Mouse (Mus musculus): ENCODE measurements around the gene Slc25a22. TPM values are rescaled to one million over a fixed set of nuclear protein-coding genes. Genes with fewer than 3 reads are reported as not detected.

Gene Slc25a22
- polyA plus RNA-seq, 1 experiment, result 488 TPM

DNA sequence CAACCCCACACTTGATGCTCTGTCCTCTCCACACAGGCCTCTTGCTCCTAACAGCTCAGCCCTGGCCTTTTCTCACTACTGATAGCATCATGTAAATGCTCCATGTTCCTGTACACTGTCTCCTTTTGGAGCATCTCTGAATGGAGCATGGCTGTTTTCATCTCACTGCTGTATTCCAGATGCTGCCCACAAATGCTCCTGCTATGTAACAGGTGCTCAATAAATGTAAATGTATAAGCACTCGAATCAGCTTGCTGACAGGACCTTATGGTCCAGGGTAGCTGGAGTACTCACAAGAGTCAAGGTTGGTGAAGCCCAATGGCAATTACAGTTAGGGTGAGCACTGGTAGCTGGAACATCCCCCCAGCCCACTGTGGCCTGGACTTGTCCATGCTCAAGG lies 33.5 kb upstream of the Slc25a22 start:
- peaks cover 34% of the 10 kb centered on the region for H3K4me1 ChIP-seq (ENCODE audit: control insufficient read depth, insufficient read depth, insufficient read length, low read length)
- H3K36me3 ChIP-seq (ENCODE audit: control insufficient read depth, insufficient read depth, low read length), result peaks cover 27% of the 10 kb centered on the region
- H3K27ac ChIP-seq (ENCODE audit: insufficient read depth, low read depth, low read length), result no peak overlapping the region
- 79% methylated on average over 1 of the region's 1 CpGs for WGBS
- no peak overlapping the region for H3K4me3 ChIP-seq (ENCODE audit: low read depth, low read length)
- H3K27me3 ChIP-seq (ENCODE audit: control insufficient read depth, insufficient read depth, low read length), result no peaks in the 10 kb centered on the region
- TF ChIP-seq POLR2A (IDR thresholded peaks at IDR 0.05; ENCODE audit: low read depth, low read length) (no peak), CTCF (IDR thresholded peaks at IDR 0.05; ENCODE audit: extremely low read depth, insufficient read length, insufficient replicate concordance, low read depth, low read length) (no peak)

DNA sequence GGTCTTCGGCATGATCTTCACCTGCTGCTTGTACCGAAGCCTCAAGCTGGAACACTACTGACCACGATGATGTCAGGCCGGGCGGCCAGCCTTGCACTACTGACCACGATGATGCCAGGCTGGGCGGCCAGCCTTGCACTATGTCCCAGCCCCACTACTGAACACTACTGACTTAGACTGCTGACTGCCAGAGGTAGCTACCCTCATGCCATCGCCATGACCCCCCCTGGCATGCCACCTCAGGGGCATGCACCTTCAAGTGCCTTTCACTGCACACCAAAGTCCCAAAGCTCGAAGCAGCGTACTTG lies 32.9 kb upstream of the Slc25a22 start:
- H3K4me1 ChIP-seq (ENCODE audit: control insufficient read depth, insufficient read depth, insufficient read length, low read length), result peaks cover 27% of the 10 kb centered on the region
- WGBS, result 94% methylated on average over 10 of the region's 10 CpGs

GRCm38 (mm10) chr7:141469901-141470636 lies 32.4 kb upstream of the Slc25a22 start:
- 94% methylated on average over 18 of the region's 18 CpGs for WGBS
- no peak for TF ChIP-seq CTCF (IDR thresholded peaks at IDR 0.05; ENCODE audit: extremely low read depth, insufficient read length, insufficient replicate concordance, low read depth, low read length)
- no peak for TF ChIP-seq POLR2A (IDR thresholded peaks at IDR 0.05; ENCODE audit: low read depth, low read length)

More for the DNA sequence above, 32.9 kb upstream of the Slc25a22 start:
- Histone ChIP-seq H3K36me3 (ENCODE audit: control insufficient read depth, insufficient read depth, low read length) (peaks cover 27% of the 10 kb centered on the region), H3K4me3 (ENCODE audit: low read depth, low read length) (no peak overlapping the region), H3K27ac (ENCODE audit: insufficient read depth, low read depth, low read length) (no peak overlapping the region), H3K27me3 (ENCODE audit: control insufficient read depth, insufficient read depth, low read length) (no peaks in the 10 kb centered on the region)
- TF ChIP-seq POLR2A (IDR thresholded peaks at IDR 0.05; ENCODE audit: low read depth, low read length), result no peak
- no peak for TF ChIP-seq CTCF (IDR thresholded peaks at IDR 0.05; ENCODE audit: extremely low read depth, insufficient read length, insufficient replicate concordance, low read depth, low read length)

GRCm38 (mm10) chr7:141469352-141469751 lies 31.7 kb upstream of the Slc25a22 start:
- H3K4me3 ChIP-seq (ENCODE audit: low read depth, low read length), result 0 out of 2 replicates have a peak overlapping the region, but pooled peaks have one; percentile 21
- TF ChIP-seq CTCF (IDR thresholded peaks at IDR 0.05; ENCODE audit: extremely low read depth, insufficient read length, insufficient replicate concordance, low read depth, low read length) (no peak), POLR2A (IDR thresholded peaks at IDR 0.05; ENCODE audit: low read depth, low read length) (no peak)
- WGBS, result 91% methylated on average over 6 of the region's 6 CpGs
- peaks cover 36% of the 10 kb centered on the region for H3K4me1 ChIP-seq (ENCODE audit: control insufficient read depth, insufficient read depth, insufficient read length, low read length)
- no peaks in the 10 kb centered on the region for H3K27me3 ChIP-seq (ENCODE audit: control insufficient read depth, insufficient read depth, low read length)
- H3K27ac ChIP-seq (ENCODE audit: insufficient read depth, low read depth, low read length), result peak overlapping the region; percentile 87
- H3K36me3 ChIP-seq (ENCODE audit: control insufficient read depth, insufficient read depth, low read length), result peaks cover 27% of the 10 kb centered on the region

More at GRCm38 (mm10) chr7:141469901-141470636, 32.4 kb upstream of the Slc25a22 start:
- peaks cover 29% of the 10 kb centered on the region for H3K4me1 ChIP-seq (ENCODE audit: control insufficient read depth, insufficient read depth, insufficient read length, low read length)
- no peaks in the 10 kb centered on the region for H3K27me3 ChIP-seq (ENCODE audit: control insufficient read depth, insufficient read depth, low read length)
- H3K36me3 ChIP-seq (ENCODE audit: control insufficient read depth, insufficient read depth, low read length), result peaks cover 27% of the 10 kb centered on the region
- no peak overlapping the region for H3K4me3 ChIP-seq (ENCODE audit: low read depth, low read length)
- H3K27ac ChIP-seq (ENCODE audit: insufficient read depth, low read depth, low read length), result no peak overlapping the region

DNA sequence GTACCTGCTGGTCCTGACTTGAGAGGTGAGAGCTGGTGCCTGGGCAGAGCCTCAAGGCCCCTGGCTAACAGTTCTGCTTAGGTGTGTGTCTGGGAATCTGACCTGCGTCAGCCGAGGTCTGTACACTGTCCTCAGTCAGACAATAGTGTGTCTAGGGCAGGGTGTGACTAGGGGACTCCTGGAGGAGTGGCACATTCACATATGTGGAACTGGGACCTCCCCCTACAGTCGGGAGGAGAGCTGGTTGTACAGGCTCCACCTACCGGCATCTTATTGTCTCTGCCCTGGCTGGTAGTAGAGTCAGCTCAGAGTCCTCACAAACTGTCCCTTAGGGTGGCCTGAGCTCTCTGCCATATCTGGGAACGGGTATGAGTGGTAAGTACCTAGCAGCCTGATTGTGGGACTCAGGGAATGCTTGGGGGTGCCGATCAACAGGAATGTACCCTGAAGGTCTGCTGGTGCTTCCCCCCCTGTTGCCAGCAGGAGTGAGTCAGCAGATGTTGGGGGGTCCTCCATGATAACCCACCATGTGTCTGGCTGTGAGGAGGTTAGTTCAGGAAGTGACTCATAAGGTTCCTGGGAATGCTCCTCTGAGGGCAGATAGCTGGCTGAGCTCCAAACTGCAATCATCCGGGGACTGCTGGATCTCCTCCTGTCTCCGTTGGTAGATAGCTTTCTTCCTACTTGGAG lies 31.0 kb upstream of the Slc25a22 start:
- TF ChIP-seq CTCF (IDR thresholded peaks at IDR 0.05; ENCODE audit: extremely low read depth, insufficient read length, insufficient replicate concordance, low read depth, low read length) (peak; percentile 42; the same call in 1 of the 2 replicates), POLR2A (IDR thresholded peaks at IDR 0.05; ENCODE audit: low read depth, low read length) (no peak)
- H3K27me3 ChIP-seq (ENCODE audit: control insufficient read depth, insufficient read depth, low read length), result no peaks in the 10 kb centered on the region
- peaks cover 27% of the 10 kb centered on the region for H3K36me3 ChIP-seq (ENCODE audit: control insufficient read depth, insufficient read depth, low read length)
- H3K27ac ChIP-seq (ENCODE audit: insufficient read depth, low read depth, low read length), result peak overlapping the region; percentile 87
- H3K4me1 ChIP-seq (ENCODE audit: control insufficient read depth, insufficient read depth, insufficient read length, low read length), result peaks cover 33% of the 10 kb centered on the region
- WGBS, result 4% methylated on average over 8 of the region's 8 CpGs
- peak overlapping the region; percentile 76 for H3K4me3 ChIP-seq (ENCODE audit: low read depth, low read length)

GRCm38 (mm10) chr7:141468164-141468521 lies 30.5 kb upstream of the Slc25a22 start:
- Histone ChIP-seq H3K36me3 (ENCODE audit: control insufficient read depth, insufficient read depth, low read length) (peaks cover 27% of the 10 kb centered on the region), H3K27ac (ENCODE audit: insufficient read depth, low read depth, low read length) (peak overlapping the region; percentile 87), H3K27me3 (ENCODE audit: control insufficient read depth, insufficient read depth, low read length) (no peaks in the 10 kb centered on the region), H3K4me1 (ENCODE audit: control insufficient read depth, insufficient read depth, insufficient read length, low read length) (peaks cover 33% of the 10 kb centered on the region), H3K4me3 (ENCODE audit: low read depth, low read length) (peak overlapping the region; percentile 76)
- WGBS, result 9% methylated on average over 5 of the region's 5 CpGs
- TF ChIP-seq CTCF (IDR thresholded peaks at IDR 0.05; ENCODE audit: extremely low read depth, insufficient read length, insufficient replicate concordance, low read depth, low read length) (no peak), POLR2A (IDR thresholded peaks at IDR 0.05; ENCODE audit: low read depth, low read length) (no peak)

All from small intestine, adult 2 months (tissue).